Mouse (Mus musculus) CH12F3 (cell line): ENCODE results near the gene Usp45.

Source experiments
- in situ Hi-C: fragments of 300-500 bp; cut with MboI; formaldehyde crosslinking; loops from 2 replicates; pipeline ENCODE4 v1.14.3; 2020; ENCODE audit warnings: low sequenced_read_pairs

Usp45 gene

DNA sequence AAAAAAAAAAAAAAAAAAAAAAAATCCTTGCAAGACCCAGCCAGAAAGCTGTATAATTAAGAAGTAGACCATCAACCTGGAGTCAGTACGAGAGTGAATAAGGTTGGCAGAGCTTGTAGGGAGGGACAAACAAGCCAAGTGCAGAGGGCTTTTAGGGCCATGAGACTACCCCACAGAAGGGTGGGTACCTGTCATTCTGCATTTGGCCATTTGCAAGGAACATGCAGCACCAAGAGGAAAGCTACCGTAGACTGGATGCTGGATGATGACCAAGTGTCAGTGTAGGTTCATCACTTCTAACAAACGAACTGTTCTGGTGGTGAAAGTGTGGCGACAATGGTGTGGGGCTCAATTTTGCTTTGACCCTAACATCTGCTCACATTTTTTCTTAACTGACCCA, 22.9 kb downstream of the Usp45 start:
- in situ Hi-C loops, result no loop called here

GRCm38 (mm10) chr4:21793631-21794030, 26.7 kb downstream of the Usp45 start:
- in situ Hi-C loops, result no loop called here

DNA sequence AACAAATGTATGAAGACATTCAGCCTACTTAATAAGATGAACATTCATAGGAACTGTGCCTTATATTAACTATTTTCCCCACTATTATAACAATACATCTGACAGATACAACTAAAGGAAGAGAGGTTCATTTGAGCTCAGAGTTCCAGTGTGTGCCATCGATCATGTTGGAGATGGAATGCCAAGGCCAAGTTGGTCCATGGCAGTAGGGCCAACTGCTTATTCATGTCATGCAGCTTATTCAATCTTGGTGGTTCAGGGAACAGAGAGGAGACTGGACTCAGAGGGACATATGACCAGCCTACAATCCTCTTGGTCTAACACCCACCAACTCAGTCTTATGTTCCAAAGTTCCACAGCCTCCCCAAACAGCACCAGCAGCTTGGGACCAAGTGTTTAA, 34.1 kb downstream of the Usp45 start:
- in situ Hi-C loops, result loop anchor here (25.0 kb wide), 1 partner anchor 264 kb away; no protein-coding TSS in a partner anchor

- in situ Hi-C loops, result loop anchor here (25.0 kb wide), 1 partner anchor 264 kb away; no protein-coding TSS in a partner anchor
Measured at GRCm38 (mm10) chr4:21801620-21802019, 34.7 kb downstream of the Usp45 start.

DNA sequence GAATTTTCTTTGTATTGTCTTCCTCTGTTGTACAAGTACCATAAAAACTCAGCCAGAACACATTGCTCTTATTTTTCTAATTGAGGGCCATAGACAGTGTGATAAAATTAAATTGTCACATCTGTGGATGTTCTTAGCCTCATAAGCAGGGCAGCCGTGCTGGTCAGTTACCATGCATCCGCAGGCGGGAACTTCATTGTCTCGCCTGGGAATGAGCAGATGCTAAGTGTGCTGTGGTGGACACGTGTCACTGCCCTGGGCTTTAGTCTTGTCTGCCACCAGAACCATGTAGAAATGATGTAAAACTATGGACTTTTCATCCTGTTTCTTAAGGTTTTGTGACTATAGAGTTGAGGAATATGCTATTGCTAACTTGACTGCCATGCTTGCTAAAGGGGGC, 40.2 kb downstream of the Usp45 start:
- in situ Hi-C loops, result loop anchor here (25.0 kb wide), 1 partner anchor 270 kb away; no protein-coding TSS in a partner anchor

- in situ Hi-C loops, result loop anchor here (25.0 kb wide), 1 partner anchor 273 kb away; no protein-coding TSS in a partner anchor
Measured at GRCm38 (mm10) chr4:21810608-21811007, 43.7 kb downstream of the Usp45 start.

DNA sequence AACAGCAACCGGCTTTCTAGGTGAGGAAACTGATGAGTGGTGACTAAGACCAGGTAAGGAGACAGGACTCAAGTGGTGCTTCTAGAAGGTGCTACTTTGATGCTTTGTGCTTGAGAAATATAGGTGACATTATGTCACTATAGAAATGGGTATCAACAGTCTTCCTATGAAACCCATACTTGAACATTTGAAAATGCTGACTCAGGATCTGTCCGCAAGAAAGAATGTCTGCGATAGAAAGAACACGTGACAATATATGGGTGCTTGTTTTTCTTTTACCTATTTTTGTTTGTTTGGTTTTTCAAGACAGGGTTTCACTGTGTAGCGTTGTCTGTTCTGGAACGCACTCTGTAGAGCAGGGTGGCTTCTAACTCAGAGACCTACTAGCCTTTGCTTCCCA, 45.7 kb downstream of the Usp45 start:
- in situ Hi-C loops, result loop anchor here (25.0 kb wide), 1 partner anchor 275 kb away; no protein-coding TSS in a partner anchor

- in situ Hi-C loops, result loop anchor here (25.0 kb wide), 1 partner anchor 277 kb away; no protein-coding TSS in a partner anchor
Measured at GRCm38 (mm10) chr4:21814029-21814428, 47.1 kb downstream of the Usp45 start.

- in situ Hi-C loops, result no loop called here
Measured at GRCm38 (mm10) chr4:21826616-21827015, 59.7 kb downstream of the Usp45 start.

GRCm38 (mm10) chr4:21832844-21833243, 65.9 kb downstream of the Usp45 start:
- in situ Hi-C loops, result no loop called here

GRCm38 (mm10) chr4:21847481-21848286, 80.7 kb downstream of the Usp45 start, which contains the start of gene Pnisr:
Gene Pnisr (plus strand): TSS chr4:21847583.
- in situ Hi-C loops, result no loop called here

- in situ Hi-C loops, result no loop called here
Measured at GRCm38 (mm10) chr4:21848287-21848630, 81.3 kb downstream of the Usp45 start.

- in situ Hi-C loops, result no loop called here
Measured at GRCm38 (mm10) chr4:21857481-21857880, 90.5 kb downstream of the Usp45 start.

- in situ Hi-C loops, result no loop called here
Measured at GRCm38 (mm10) chr4:21865226-21865625, 98.3 kb downstream of the Usp45 start.

DNA sequence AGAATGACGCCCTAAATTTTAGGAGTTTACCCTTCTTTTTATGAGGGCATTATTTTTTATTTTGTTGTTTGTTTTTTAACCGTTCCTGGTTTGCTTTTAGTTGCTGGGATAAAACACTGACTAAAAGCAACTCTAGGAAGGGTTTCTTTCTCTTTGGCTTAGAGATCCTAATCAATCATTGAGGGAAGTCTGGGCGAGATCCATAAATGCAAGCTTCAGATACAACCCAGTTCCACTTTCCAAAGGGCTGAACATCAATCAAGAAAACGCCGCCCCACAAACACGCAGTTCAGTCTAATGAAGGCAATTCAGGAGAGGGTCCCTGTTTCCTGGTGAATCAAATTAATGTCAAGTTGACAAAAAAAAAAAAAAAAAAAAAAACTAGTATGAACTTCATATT, 111.8 kb downstream of the Usp45 start:
- in situ Hi-C loops, result no loop called here

- in situ Hi-C loops, result no loop called here
Measured at GRCm38 (mm10) chr4:21879565-21880220, 112.7 kb downstream of the Usp45 start, which contains the start of gene Coq3. Gene Coq3 (plus strand): TSS chr4:21879673.

- in situ Hi-C loops, result no loop called here
Measured at GRCm38 (mm10) chr4:21882806-21883205, 115.8 kb downstream of the Usp45 start.

DNA sequence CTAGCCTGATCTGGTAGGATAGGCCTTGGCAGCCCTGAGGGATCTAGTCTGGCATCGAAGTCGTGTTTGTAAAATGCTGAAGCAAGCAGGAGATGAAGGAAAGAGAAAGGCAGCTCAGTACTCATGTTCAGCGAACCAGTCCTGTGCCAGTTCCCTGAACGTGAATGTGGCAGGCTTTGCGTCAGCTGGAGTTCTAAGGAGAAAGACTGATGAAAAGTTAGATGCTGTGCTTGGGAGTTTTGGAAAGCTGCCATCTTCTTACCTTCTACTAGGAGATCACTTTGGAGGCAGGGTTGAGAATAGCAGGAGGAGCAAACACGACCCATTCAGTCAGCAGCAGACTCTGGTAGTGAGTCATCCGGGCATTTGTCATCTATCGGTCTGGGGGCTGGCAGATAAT, 118.9 kb downstream of the Usp45 start:
- in situ Hi-C loops, result no loop called here
